Mouse (Mus musculus) myocyte (in vitro differentiated cells): Measurements from ENCODE around the gene Pid1. TPM values are rescaled to one million over a fixed set of nuclear protein-coding genes. Genes with fewer than 3 reads are reported as not detected.

Source experiments
- H3K27me3 ChIP-seq: one replicate; pipeline ENCODE4 v1.6.1; 2011; ENCODE audit not compliant: control insufficient read depth, insufficient read depth, insufficient read length
- H3K36me3 ChIP-seq: one replicate; pipeline ENCODE4 v1.6.1; 2011; ENCODE audit not compliant: control insufficient read depth, insufficient read depth
- H3K4me2 ChIP-seq: one replicate; pipeline ENCODE4 v1.6.1; 2011; ENCODE audit warnings: low read depth, control low read depth
- H3K4me3 ChIP-seq: one replicate; pipeline ENCODE4 v1.5.1; 2011; ENCODE audit warnings: mild to moderate bottlenecking, control low read depth, moderate library complexity
- H3K79me2 ChIP-seq: one replicate; pipeline ENCODE4 v1.6.1; 2011; ENCODE audit not compliant: control insufficient read depth, insufficient read depth
- H3ac ChIP-seq: one replicate; pipeline ENCODE4 v1.6.1; 2011; ENCODE audit not compliant: control insufficient read depth, insufficient read length
- CEBPB ChIP-seq: IDR thresholded peaks from 2 replicates; pipeline ENCODE4 v1.6.1; 2011; ENCODE audit warnings: mild to moderate bottlenecking, moderate library complexity; ENCODE audit not compliant: poor library complexity, insufficient read depth, severe bottlenecking
- E2F4 ChIP-seq: IDR thresholded peaks from one replicate; pipeline ENCODE4 v1.6.1; 2011; ENCODE audit warnings: mild to moderate bottlenecking, control low read depth, moderate library complexity; ENCODE audit not compliant: insufficient read depth
- MAX ChIP-seq: IDR thresholded peaks from one replicate; pipeline ENCODE4 v1.6.1; 2011; ENCODE audit warnings: low read depth, mild to moderate bottlenecking, control low read depth
- MYOD1 ChIP-seq, 3 experiments: IDR thresholded peaks; one replicate each; pipeline ENCODE4 v1.6.1; 2011; ENCODE audit warnings: control low read depth in 2 of 3, low read depth in 2 of 3, mild to moderate bottlenecking in 2 of 3, moderate library complexity in 1 of 3; ENCODE audit not compliant: insufficient read length in 2 of 3, control insufficient read depth in 1 of 3
- MYOG ChIP-seq, 3 experiments: IDR thresholded peaks; one replicate each; pipeline ENCODE4 v1.6.1; 2011; ENCODE audit warnings: control low read depth in 2 of 3, low read depth in 2 of 3, mild to moderate bottlenecking in 2 of 3; ENCODE audit not compliant: insufficient read length in 2 of 3, control insufficient read depth in 1 of 3, insufficient read depth in 1 of 3
- POLR2A ChIP-seq: IDR thresholded peaks from one replicate; pipeline ENCODE4 v1.6.1; 2011; ENCODE audit warnings: low read depth, mild to moderate bottlenecking, control low read depth, moderate library complexity; ENCODE audit not compliant: insufficient read length
- POLR2AphosphoS2 ChIP-seq: IDR thresholded peaks from one replicate; pipeline ENCODE4 v1.6.1; 2011; ENCODE audit warnings: low read depth, control low read depth; ENCODE audit not compliant: insufficient read length
- REST ChIP-seq: IDR thresholded peaks from one replicate; pipeline ENCODE4 v1.6.1; 2011; ENCODE audit warnings: mild to moderate bottlenecking, control low read depth, moderate library complexity; ENCODE audit not compliant: insufficient read depth, insufficient read length
- SRF ChIP-seq: IDR thresholded peaks from one replicate; pipeline ENCODE4 v1.6.1; 2011; ENCODE audit warnings: low read depth; ENCODE audit not compliant: control insufficient read depth, insufficient read length
- TCF12 ChIP-seq: IDR thresholded peaks from one replicate; pipeline ENCODE4 v1.6.1; 2011; ENCODE audit warnings: mild to moderate bottlenecking, control low read depth; ENCODE audit not compliant: poor library complexity, insufficient read depth, severe bottlenecking
- TCF3 ChIP-seq: IDR thresholded peaks from one replicate; pipeline ENCODE4 v1.6.1; 2011; ENCODE audit warnings: low read depth, control low read depth; ENCODE audit not compliant: insufficient read length
- USF1 ChIP-seq: IDR thresholded peaks from one replicate; pipeline ENCODE4 v1.6.1; 2011; ENCODE audit warnings: low read depth, mild to moderate bottlenecking, control low read depth, moderate library complexity
- polyA plus RNA-seq: library from polyadenylated mRNA; unstranded; fragments of >200 nt; fragmentation: generic; extraction: Trizol; gene quantifications from one replicate; pipeline ENCODE4 v1.2.1, GENCODE M21; 2012; ENCODE audit warnings: missing spikeins

Gene Pid1
- polyA plus RNA-seq, 1 experiment = 0.24 TPM

DNA sequence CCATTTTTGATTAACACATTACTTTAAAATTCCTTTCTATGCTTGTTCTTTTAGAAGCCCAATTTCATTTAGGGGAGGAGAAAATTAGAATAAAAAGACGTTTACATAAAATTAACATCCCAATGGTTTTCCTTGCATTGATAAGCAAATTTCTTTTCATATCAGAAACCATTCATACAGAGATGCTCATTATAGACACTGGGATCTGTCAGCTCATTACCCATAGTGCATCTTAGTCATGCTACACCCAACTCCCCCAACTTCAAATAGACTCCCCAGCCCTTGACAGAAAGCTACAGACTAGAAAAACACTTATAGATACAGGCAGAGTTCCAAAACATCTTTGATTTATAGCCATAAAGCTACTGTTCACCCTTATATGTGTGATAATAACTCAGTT, 277.5 kb downstream of the Pid1 start:
- H3K4me3 ChIP-seq = no peak overlapping the region
- H3ac ChIP-seq = no peak overlapping the region
- no peaks in the 10 kb centered on the region for H3K27me3 ChIP-seq
- no peak overlapping the region for H3K4me2 ChIP-seq
- TF ChIP-seq TCF12 (no peak), MYOD1 (IDR thresholded peaks at IDR 0.05; ENCODE audit: control insufficient read depth in 1 of 3, insufficient read length in 2 of 3, low read depth in 2 of 3) (no peak), REST (no peak), POLR2A (no peak), E2F4 (no peak), MYOG (IDR thresholded peaks at IDR 0.05; ENCODE audit: control insufficient read depth in 1 of 3, insufficient read depth in 1 of 3, insufficient read length in 2 of 3, low read depth in 2 of 3) (no peak), TCF3 (no peak), MAX (no peak), POLR2AphosphoS2 (no peak), SRF (no peak), CEBPB (no peak), USF1 (no peak)
- no peaks in the 10 kb centered on the region for H3K79me2 ChIP-seq
- H3K36me3 ChIP-seq = no peaks in the 10 kb centered on the region

DNA sequence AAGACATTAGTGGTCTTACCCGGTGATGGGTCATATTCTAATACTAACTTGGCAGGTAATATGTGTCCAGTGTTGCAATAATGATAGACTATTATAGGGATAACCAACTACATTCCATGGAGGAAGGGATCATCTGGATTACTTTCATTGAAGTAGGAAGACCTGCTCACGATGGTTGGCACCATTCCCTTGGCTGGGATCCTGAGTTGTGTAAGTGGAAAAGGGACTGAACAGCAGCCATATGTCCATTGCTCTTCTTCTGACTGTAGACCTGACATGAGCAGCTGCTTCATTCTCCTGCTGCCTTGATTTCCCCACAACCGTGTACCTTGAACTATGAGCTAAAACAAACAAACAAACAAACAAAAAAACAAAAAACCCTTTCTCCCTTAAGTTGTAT, 278.6 kb downstream of the Pid1 start:
- H3K4me2 ChIP-seq = no peak overlapping the region
- no peaks in the 10 kb centered on the region for H3K27me3 ChIP-seq
- no peak overlapping the region for H3ac ChIP-seq
- H3K79me2 ChIP-seq = no peaks in the 10 kb centered on the region
- H3K4me3 ChIP-seq = no peak overlapping the region
- H3K36me3 ChIP-seq = no peaks in the 10 kb centered on the region
- TF ChIP-seq POLR2AphosphoS2 (no peak), SRF (no peak), TCF12 (no peak), USF1 (no peak), CEBPB (no peak), POLR2A (no peak), MYOD1 (IDR thresholded peaks at IDR 0.05; ENCODE audit: control insufficient read depth in 1 of 3, insufficient read length in 2 of 3, low read depth in 2 of 3) (no peak), TCF3 (no peak), MYOG (IDR thresholded peaks at IDR 0.05; ENCODE audit: control insufficient read depth in 1 of 3, insufficient read depth in 1 of 3, insufficient read length in 2 of 3, low read depth in 2 of 3) (no peak), MAX (no peak)

- no peak overlapping the region for H3ac ChIP-seq
- no peak overlapping the region for H3K4me2 ChIP-seq
- TF ChIP-seq POLR2AphosphoS2 (no peak), SRF (no peak), USF1 (no peak), TCF3 (no peak), MYOG (IDR thresholded peaks at IDR 0.05; ENCODE audit: control insufficient read depth in 1 of 3, insufficient read depth in 1 of 3, insufficient read length in 2 of 3, low read depth in 2 of 3) (no peak), MYOD1 (IDR thresholded peaks at IDR 0.05; ENCODE audit: control insufficient read depth in 1 of 3, insufficient read length in 2 of 3, low read depth in 2 of 3) (no peak), MAX (no peak), CEBPB (no peak), POLR2A (no peak), E2F4 (no peak)
- no peak overlapping the region for H3K4me3 ChIP-seq
- no peaks in the 10 kb centered on the region for H3K79me2 ChIP-seq
- H3K36me3 ChIP-seq = no peaks in the 10 kb centered on the region
- H3K27me3 ChIP-seq = no peaks in the 10 kb centered on the region
Measured at GRCm38 (mm10) chr1:84079566-84079965, 284.4 kb downstream of the Pid1 start.

- TF ChIP-seq CEBPB = no peak
- TF ChIP-seq MYOD1 (IDR thresholded peaks at IDR 0.05; ENCODE audit: control insufficient read depth in 1 of 3, insufficient read length in 2 of 3, low read depth in 2 of 3) = no peak
- no peak for TF ChIP-seq E2F4
- no peak for TF ChIP-seq USF1
- no peak for TF ChIP-seq REST
- no peak for TF ChIP-seq POLR2AphosphoS2
- no peak for TF ChIP-seq MYOG (IDR thresholded peaks at IDR 0.05; ENCODE audit: control insufficient read depth in 1 of 3, insufficient read depth in 1 of 3, insufficient read length in 2 of 3, low read depth in 2 of 3)
- no peak for TF ChIP-seq POLR2A
- no peak for TF ChIP-seq TCF12
- TF ChIP-seq TCF3 = no peak
- no peak for TF ChIP-seq SRF
- no peak for TF ChIP-seq MAX
- H3K36me3 ChIP-seq = no peaks in the 10 kb centered on the region
Measured at GRCm38 (mm10) chr1:84077023-84077422, 287.0 kb downstream of the Pid1 start.

More at GRCm38 (mm10) chr1:84077023-84077422, 287.0 kb downstream of the Pid1 start:
- no peak overlapping the region for H3K4me3 ChIP-seq
- H3K79me2 ChIP-seq = no peaks in the 10 kb centered on the region
- H3K4me2 ChIP-seq = no peak overlapping the region
- H3K27me3 ChIP-seq = no peaks in the 10 kb centered on the region
- H3ac ChIP-seq = no peak overlapping the region
